8 mouse cellular contexts compared by ENCODE assay signal in genomic region chr19:53557267-53557936, GRCm38 (mm10). TPM values are rescaled to one million over a fixed set of nuclear protein-coding genes. Genes with fewer than 3 reads are reported as not detected.
DNase-seq lines count a peak whose midpoint lies in the region; ATAC-seq and TF ChIP-seq lines count a peak whose summit lies in the region.

No protein-coding gene starts in this region.

- no peak overlapping the region for H3K9ac ChIP-seq in lung, embryonic 14.5 days
- H3K9ac ChIP-seq in kidney, postnatal 0 days (ENCODE audit: low read depth, low read length), result peak overlapping the region; percentile 10; the same call in 1 of the 2 replicates

- H3K4me1 ChIP-seq in lung, embryonic 14.5 days (ENCODE audit: insufficient read depth), result no peaks in the 10 kb centered on the region
- peaks cover 38% of the 10 kb centered on the region for H3K4me1 ChIP-seq in heart, embryonic 10.5 days
- H3K4me1 ChIP-seq in kidney, postnatal 0 days (replicated peaks; ENCODE audit: insufficient read depth, low read length), result peaks cover 9% of the 10 kb centered on the region; the same call in 1 of the 2 replicates

- peak overlapping the region; percentile 50 for H3K4me2 ChIP-seq in lung, embryonic 14.5 days
- peak overlapping the region; percentile 48 for H3K4me2 ChIP-seq in kidney, postnatal 0 days (ENCODE audit: low read length)
- H3K4me2 ChIP-seq in myocyte (ENCODE audit: low read depth), result peak overlapping the region; percentile 69

- no peaks in the 10 kb centered on the region for H3K36me3 ChIP-seq in lung, embryonic 14.5 days (ENCODE audit: insufficient read depth)
- no peaks in the 10 kb centered on the region for H3K36me3 ChIP-seq in heart, embryonic 10.5 days
- H3K36me3 ChIP-seq in kidney, postnatal 0 days (ENCODE audit: insufficient read depth, low read length), result no peaks in the 10 kb centered on the region
- no peaks in the 10 kb centered on the region for H3K36me3 ChIP-seq in myocyte (ENCODE audit: control insufficient read depth, insufficient read depth)

- WGBS in lung, embryonic 14.5 days, result 26% methylated on average over 20 of the region's 20 CpGs
- WGBS in heart, embryonic 10.5 days, result 20% methylated on average over 20 of the region's 20 CpGs
- 23% methylated on average over 20 of the region's 20 CpGs for WGBS in kidney, postnatal 0 days

- H3K9me3 ChIP-seq in lung, embryonic 14.5 days (ENCODE audit: low read depth, low read length), result no peaks in the 10 kb centered on the region
- H3K9me3 ChIP-seq in heart, embryonic 10.5 days, result no peaks in the 10 kb centered on the region
- H3K9me3 ChIP-seq in kidney, postnatal 0 days (replicated peaks; ENCODE audit: low read length), result no peaks in the 10 kb centered on the region

- no peak overlapping the region for H3K27ac ChIP-seq in lung, embryonic 14.5 days (ENCODE audit: low read depth)
- H3K27ac ChIP-seq in heart, embryonic 10.5 days, result peak overlapping the region; percentile 79
- H3K27ac ChIP-seq in kidney, postnatal 0 days, result no peak overlapping the region

- no peaks in the 10 kb centered on the region for H3K79me2 ChIP-seq in myocyte (ENCODE audit: control insufficient read depth, insufficient read depth)

- no peak for DNase-seq in lung, embryonic 14.5 days
- no peak for DNase-seq in lung, postnatal 14 days
- no peak for DNase-seq in heart, embryonic 10.5 days (ENCODE audit: low spot score)
- peak; percentile 35 for DNase-seq in kidney, postnatal 0 days (ENCODE audit: low spot score)
- no peak for DNase-seq in natural killer cell, adult 2 months (ENCODE audit: low spot score in 2 of 2)
- no peak for DNase-seq in layer of hippocampus, postnatal 25 days (ENCODE audit: extremely low spot score in 1 of 2, low spot score in 1 of 2)
- no peak for DNase-seq in right cerebral cortex, postnatal 36 days (ENCODE audit: low spot score in 2 of 2)

- no peak for TF ChIP-seq CTCF in lung, embryonic 14.5 days (IDR thresholded peaks at IDR 0.05; ENCODE audit: low read depth)
- no peak for TF ChIP-seq CTCF in kidney, postnatal 0 days (IDR thresholded peaks at IDR 0.05; ENCODE audit: low read depth)

- no peak for ATAC-seq in lung, embryonic 14.5 days (ENCODE audit: insufficient read depth)
- ATAC-seq in kidney, postnatal 0 days (replicated peaks; ENCODE audit: low FRiP score, low read depth), result peak; percentile 67; the same call in 1 of the 2 replicates

- H3K27me3 ChIP-seq in lung, embryonic 14.5 days (ENCODE audit: insufficient read depth, low read length), result no peaks in the 10 kb centered on the region
- H3K27me3 ChIP-seq in heart, embryonic 10.5 days (ENCODE audit: insufficient read depth, poor library complexity, severe bottlenecking), result no peaks in the 10 kb centered on the region
- H3K27me3 ChIP-seq in kidney, postnatal 0 days (ENCODE audit: insufficient read depth, low read length), result no peaks in the 10 kb centered on the region
- H3K27me3 ChIP-seq in myocyte (ENCODE audit: control insufficient read depth, insufficient read depth, insufficient read length), result no peaks in the 10 kb centered on the region

- H3ac ChIP-seq in myocyte (ENCODE audit: control insufficient read depth, insufficient read length), result no peak overlapping the region

- TF ChIP-seq POLR2A in myocyte (IDR thresholded peaks at IDR 0.05; ENCODE audit: insufficient read length, low read depth), result no peak

- H3K4me3 ChIP-seq in lung, embryonic 14.5 days (ENCODE audit: low read depth, low read length), result peak overlapping the region; percentile 9; the same call in 1 of the 2 replicates
- H3K4me3 ChIP-seq in heart, embryonic 10.5 days, result peak overlapping the region; percentile 52
- 0 out of 2 replicates have a peak overlapping the region, but pooled peaks have one; percentile 4 for H3K4me3 ChIP-seq in kidney, postnatal 0 days (replicated peaks; ENCODE audit: low read depth, low read length)
- H3K4me3 ChIP-seq in myocyte, result no peak overlapping the region

TF ChIP-seq in myocyte, 11 proteins besides CTCF, POLR2A, EP300 and RAD21:
- TF ChIP-seq E2F4 (IDR thresholded peaks at IDR 0.05; ENCODE audit: insufficient read depth), result no peak
- no peak for TF ChIP-seq CEBPB (IDR thresholded peaks at IDR 0.05; ENCODE audit: insufficient read depth, poor library complexity, severe bottlenecking)
- TF ChIP-seq USF1 (IDR thresholded peaks at IDR 0.05; ENCODE audit: low read depth), result peak; percentile 75
- TF ChIP-seq TCF12 (IDR thresholded peaks at IDR 0.05; ENCODE audit: insufficient read depth, poor library complexity, severe bottlenecking), result peak; percentile 20
- peak; percentile 30 to 88 (median 47) for TF ChIP-seq MYOG (IDR thresholded peaks at IDR 0.05; ENCODE audit: control insufficient read depth in 1 of 3, insufficient read depth in 1 of 3, insufficient read length in 2 of 3, low read depth in 2 of 3)
- TF ChIP-seq MYOD1 (IDR thresholded peaks at IDR 0.05; ENCODE audit: control insufficient read depth in 1 of 3, insufficient read length in 2 of 3, low read depth in 2 of 3), result peak in 2 of 3 experiments; percentile 73 to 81
TF ChIP-seq in myocyte: peak in this region for 4.

RNA-seq across cellular contexts. Expression of gene Dusp5, which starts 28.5 kb away (rescaled TPM):
- polyA plus RNA-seq in lung, embryonic 14.5 days (2014; fragmentation: Nextera tagmentation; extraction: Ambion mirVana), result 7.3 and 8.9 TPM in 2 replicates
- polyA plus RNA-seq in heart, embryonic 10.5 days (2016; fragmentation: Nextera tagmentation; extraction: Ambion mirVana), result 11.9 and 15.9 TPM in 2 replicates
- 8.1 and 8.7 TPM in 2 replicates for polyA plus RNA-seq in kidney, postnatal 0 days (2015; fragmentation: Nextera tagmentation; extraction: Ambion mirVana)
- 4.5 TPM for polyA plus RNA-seq in myocyte (2012; fragmentation: generic; extraction: Trizol)
- total RNA-seq in layer of hippocampus, postnatal 25 days (2021), result 10 to 100 TPM; 19.6 to 23.9 TPM

RNA-seq across cellular contexts. Expression of gene Nutf2-ps1, which starts 31.5 kb away (rescaled TPM):
- polyA plus RNA-seq in lung, embryonic 14.5 days (2014; fragmentation: Nextera tagmentation; extraction: Ambion mirVana), result 389 and 445 TPM in 2 replicates
- polyA plus RNA-seq in heart, embryonic 10.5 days (2016; fragmentation: Nextera tagmentation; extraction: Ambion mirVana), result 373 and 457 TPM in 2 replicates
- 287 TPM in 2 replicates for polyA plus RNA-seq in kidney, postnatal 0 days (2015; fragmentation: Nextera tagmentation; extraction: Ambion mirVana)
- 34.3 TPM for polyA plus RNA-seq in myocyte (2012; fragmentation: generic; extraction: Trizol)
- total RNA-seq in layer of hippocampus, postnatal 25 days (2021), result 10 to 100 TPM; 34.1 to 44.2 TPM

RNA-seq across cellular contexts. Expression of gene Smc3, which starts 42.8 kb away (rescaled TPM):
- 75.0 and 76.1 TPM in 2 replicates for polyA plus RNA-seq in lung, embryonic 14.5 days (2014; fragmentation: Nextera tagmentation; extraction: Ambion mirVana)
- polyA plus RNA-seq in heart, embryonic 10.5 days (2016; fragmentation: Nextera tagmentation; extraction: Ambion mirVana), result 47.0 and 64.8 TPM in 2 replicates
- polyA plus RNA-seq in kidney, postnatal 0 days (2015; fragmentation: Nextera tagmentation; extraction: Ambion mirVana), result 49.8 and 53.8 TPM in 2 replicates
- polyA plus RNA-seq in myocyte (2012; fragmentation: generic; extraction: Trizol), result 6.5 TPM
- 10 to 100 TPM; 37.7 to 42.4 TPM for total RNA-seq in layer of hippocampus, postnatal 25 days (2021)
